Mouse (Mus musculus): ENCODE data around the gene Tekt1.

Tekt1 gene

GRCm38 (mm10) chr11:72342549-72343237, 19.5 kb downstream of the Tekt1 start:
- no peak for DNase-seq (ENCODE audit: low read depth, low spot score)

- DNase-seq (ENCODE audit: low read depth, low spot score): no peak
Measured at GRCm38 (mm10) chr11:72339716-72340115, 22.5 kb downstream of the Tekt1 start.

GRCm38 (mm10) chr11:72338437-72338871, 23.8 kb downstream of the Tekt1 start:
- no peak for DNase-seq (ENCODE audit: low read depth, low spot score)

GRCm38 (mm10) chr11:72336726-72337125, 25.5 kb downstream of the Tekt1 start:
- DNase-seq (ENCODE audit: low read depth, low spot score): no peak

- DNase-seq (ENCODE audit: low read depth, low spot score): no peak
Measured at GRCm38 (mm10) chr11:72334653-72335052, 27.6 kb downstream of the Tekt1 start.

GRCm38 (mm10) chr11:72332951-72333667, 29.1 kb downstream of the Tekt1 start:
- DNase-seq (ENCODE audit: low read depth, low spot score): no peak

GRCm38 (mm10) chr11:72325701-72326100, 36.5 kb downstream of the Tekt1 start:
- DNase-seq (ENCODE audit: low read depth, low spot score): no peak

GRCm38 (mm10) chr11:72324431-72324830, 37.8 kb downstream of the Tekt1 start:
- DNase-seq (ENCODE audit: low read depth, low spot score): no peak

GRCm38 (mm10) chr11:72318026-72318425, 44.2 kb downstream of the Tekt1 start:
- no peak for DNase-seq (ENCODE audit: low read depth, low spot score)

- no peak for DNase-seq (ENCODE audit: low read depth, low spot score)
Measured at GRCm38 (mm10) chr11:72314151-72314895, 47.9 kb downstream of the Tekt1 start, which contains the start of gene Fbxo39. Fbxo39 (plus strand) TSS chr11:72314444.

- no peak for DNase-seq (ENCODE audit: low read depth, low spot score)
Measured at GRCm38 (mm10) chr11:72311355-72312001, 50.8 kb downstream of the Tekt1 start.

GRCm38 (mm10) chr11:72310491-72310890, 51.8 kb downstream of the Tekt1 start:
- no peak for DNase-seq (ENCODE audit: low read depth, low spot score)

GRCm38 (mm10) chr11:72308982-72309381, 53.3 kb downstream of the Tekt1 start:
- DNase-seq (ENCODE audit: low read depth, low spot score): no peak

- no peak for DNase-seq (ENCODE audit: low read depth, low spot score)
Measured at GRCm38 (mm10) chr11:72307461-72307860, 54.8 kb downstream of the Tekt1 start.

GRCm38 (mm10) chr11:72302230-72302629, 60.0 kb downstream of the Tekt1 start:
- DNase-seq (ENCODE audit: low read depth, low spot score): no peak

GRCm38 (mm10) chr11:72301334-72301733, 60.9 kb downstream of the Tekt1 start, which contains the start of gene Xaf1:
Xaf1 (plus strand) TSS chr11:72301629.
- DNase-seq (ENCODE audit: low read depth, low spot score): no peak
